Mouse (Mus musculus): ENCODE results near the gene Mcoln3.

Gene Mcoln3

DNA sequence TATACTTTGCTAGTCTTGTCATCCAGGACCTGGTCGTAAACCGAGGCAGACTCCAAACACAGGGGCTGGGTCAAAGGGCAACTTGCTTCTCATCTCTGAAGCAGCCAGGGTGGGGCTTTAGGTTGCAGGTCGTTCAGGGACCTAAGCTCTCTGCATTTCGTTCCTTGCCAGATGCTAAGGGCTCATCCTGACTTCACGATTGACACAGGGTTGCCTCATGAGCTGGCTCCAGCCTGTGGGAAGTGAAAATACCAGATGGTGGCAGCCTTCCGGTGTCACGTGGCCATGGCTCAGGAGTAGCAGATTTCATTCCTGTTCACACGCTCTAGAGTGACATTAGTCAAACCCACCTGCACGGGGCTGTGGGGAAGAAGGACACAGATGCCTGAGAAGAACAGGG lies 17.6 kb downstream of the Mcoln3 start:
- no peak for DNase-seq (ENCODE audit: low read depth, low spot score)

DNA sequence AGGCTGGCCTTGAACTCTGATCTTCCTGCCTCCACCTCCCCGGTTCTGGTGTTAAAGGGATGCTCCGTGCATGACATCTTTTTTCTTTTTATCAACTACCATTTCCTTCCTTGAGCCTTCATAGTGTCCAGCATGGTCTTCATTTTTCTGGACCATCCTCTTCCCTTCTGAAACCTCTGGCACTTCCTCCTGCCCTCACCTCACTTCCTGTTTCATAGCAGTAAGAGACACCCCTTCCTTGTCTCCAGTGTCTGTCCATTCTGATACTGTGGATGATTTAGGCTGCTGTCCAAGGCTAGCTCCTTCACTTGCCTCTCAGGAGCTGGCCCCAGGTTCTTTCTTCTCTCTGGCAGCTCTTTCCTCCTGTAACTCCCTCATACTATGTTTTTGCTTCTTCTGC lies 18.2 kb downstream of the Mcoln3 start:
- DNase-seq (ENCODE audit: low read depth, low spot score), result no peak

DNA sequence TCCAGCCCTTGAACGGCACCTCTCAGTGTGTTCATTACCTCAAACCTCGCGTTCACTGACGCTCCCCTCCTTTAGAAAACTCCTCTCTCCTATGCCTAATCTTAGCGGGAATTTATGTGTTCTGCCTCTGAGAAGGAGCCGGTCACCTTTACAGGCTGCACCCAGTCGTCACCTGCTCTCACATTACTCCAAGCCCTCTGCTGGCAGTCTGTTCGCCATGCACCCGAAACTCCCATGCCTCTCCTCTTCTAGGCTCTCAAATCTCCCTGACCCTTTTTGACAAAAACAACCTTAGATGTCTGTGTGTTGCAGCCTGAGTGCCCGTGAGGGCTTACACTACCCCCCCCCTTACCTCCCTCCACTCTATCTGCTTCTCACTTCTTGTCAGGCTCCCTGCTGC lies 19.2 kb downstream of the Mcoln3 start:
- no peak for DNase-seq (ENCODE audit: low read depth, low spot score)

DNA sequence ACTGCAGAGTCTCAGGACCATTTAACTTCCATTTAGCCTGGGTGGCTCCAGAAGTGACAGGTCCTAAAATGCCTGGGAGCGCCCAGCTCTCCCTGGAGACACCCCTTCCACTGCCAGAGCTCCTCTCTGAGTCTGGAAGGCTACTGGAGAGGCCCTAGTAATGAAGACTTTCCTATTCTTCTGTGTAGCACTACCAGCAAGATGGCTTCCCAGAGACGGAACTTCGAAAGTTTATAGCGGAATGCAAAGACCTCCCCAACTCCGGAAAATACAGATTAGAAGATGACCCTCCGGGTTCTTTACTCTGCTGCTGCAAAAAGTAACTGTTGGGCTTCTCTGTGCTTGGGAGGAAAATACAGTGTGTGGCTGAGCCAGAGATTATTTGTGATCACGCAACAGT lies 23.0 kb downstream of the Mcoln3 start:
- no peak for DNase-seq (ENCODE audit: low read depth, low spot score)

DNA sequence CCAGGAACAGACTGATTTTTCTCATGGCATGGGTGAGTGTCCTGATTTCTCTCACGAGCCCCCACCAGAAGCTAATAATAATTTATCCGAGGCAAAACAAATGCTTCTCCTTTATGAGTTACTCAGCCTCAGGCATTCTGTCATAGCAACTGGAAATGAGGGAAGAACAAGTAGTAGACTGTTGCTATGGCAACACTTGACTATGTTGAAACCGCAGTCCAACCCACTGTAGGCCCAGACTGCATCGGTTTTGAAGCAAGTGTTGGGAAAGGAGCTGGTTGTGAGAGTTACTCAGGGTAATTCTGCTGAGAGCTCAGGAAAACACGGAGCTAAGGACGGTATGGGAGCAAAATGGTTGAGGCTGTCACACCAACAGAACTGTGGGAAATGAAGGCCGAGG lies 25.3 kb downstream of the Mcoln3 start:
- DNase-seq (ENCODE audit: low read depth, low spot score), result no peak

DNA sequence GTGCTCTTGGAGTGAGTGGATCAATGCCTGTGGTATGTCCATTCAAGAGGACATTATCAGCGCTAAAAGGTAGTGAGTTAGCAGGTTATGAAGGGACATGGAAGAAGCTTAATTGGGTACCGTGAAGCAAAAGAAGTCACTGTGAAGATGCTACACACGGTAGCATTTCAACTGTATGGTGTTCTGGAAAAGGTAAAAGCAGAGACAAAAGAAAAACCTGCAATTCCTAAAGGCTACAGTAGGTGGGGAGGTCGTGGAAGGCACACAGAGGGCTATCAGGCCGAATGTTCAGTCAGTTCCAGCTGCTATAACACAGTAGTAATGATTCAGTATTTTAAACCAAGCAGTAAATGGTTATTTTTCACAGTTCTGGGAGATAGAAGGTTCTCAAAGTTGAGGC lies 28.3 kb downstream of the Mcoln3 start:
- no peak for DNase-seq (ENCODE audit: low read depth, low spot score)

DNA sequence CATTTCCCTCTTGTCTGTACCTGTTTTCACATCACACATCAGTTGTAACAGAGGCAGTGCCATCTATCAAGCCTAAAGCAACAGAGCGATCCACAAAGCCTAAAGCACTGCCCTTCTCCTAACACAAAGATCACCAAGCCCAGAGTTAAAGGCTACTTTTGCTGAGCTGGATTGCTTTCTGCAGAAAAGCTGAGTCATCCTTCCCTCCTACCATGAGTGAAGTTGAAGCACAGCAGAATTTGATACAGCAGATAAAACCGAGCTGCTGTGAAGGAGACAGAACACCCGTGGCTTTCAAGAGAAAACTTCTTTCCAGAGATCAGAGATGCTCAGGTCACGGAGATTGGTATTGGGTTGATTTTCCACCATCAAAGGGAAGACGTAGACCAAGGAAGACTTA lies 28.9 kb downstream of the Mcoln3 start:
- DNase-seq (ENCODE audit: low read depth, low spot score), result no peak

DNA sequence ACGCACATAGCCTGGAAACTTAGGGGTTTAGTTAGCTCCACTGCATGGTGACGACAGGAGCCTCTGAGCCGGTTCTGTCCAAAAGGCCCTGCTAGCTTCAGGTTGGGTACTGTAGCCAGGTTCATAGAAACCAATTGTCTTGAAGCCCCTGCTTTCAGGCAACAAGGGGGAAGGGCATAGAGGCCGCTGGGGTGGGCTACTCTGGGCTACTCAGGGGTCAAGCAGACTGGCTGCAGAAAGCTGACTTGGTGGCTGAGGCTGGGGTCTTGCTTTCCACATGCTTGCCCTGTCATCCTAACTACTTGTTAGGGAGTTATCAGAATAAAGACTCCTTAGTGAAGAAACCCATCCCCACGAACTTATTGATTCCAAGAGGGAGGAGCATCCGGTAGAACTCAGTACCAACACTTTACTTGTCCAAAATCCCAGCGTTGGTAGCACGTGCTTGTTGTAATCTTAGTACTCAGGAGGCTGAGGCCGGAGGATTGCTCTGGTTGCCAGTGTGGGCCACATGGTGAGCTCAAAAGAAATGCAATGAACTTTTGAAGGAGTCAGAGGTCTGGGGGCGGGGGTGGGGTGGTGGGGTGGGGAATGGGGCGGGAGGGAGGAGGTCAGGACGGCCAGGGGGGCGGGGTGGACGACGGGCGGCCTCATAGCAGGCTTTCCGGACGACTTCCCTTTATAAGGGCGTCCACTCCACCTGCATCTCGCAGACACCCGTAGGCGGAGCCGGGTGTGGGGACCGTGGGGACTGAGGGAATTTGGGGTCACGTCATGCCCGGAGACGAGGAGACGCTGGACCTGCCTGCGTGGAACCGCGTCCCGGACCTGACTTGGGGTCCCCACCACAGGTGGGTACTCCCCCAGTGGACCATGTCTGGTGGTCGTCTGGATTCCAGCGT lies 32.2 kb downstream of the Mcoln3 start, which contains the start of gene Mcoln2:
Gene Mcoln2, plus strand, starts transcription at position 678 of the 902 bp plus-strand sequence.
- DNase-seq (ENCODE audit: low read depth, low spot score), result no peak

DNA sequence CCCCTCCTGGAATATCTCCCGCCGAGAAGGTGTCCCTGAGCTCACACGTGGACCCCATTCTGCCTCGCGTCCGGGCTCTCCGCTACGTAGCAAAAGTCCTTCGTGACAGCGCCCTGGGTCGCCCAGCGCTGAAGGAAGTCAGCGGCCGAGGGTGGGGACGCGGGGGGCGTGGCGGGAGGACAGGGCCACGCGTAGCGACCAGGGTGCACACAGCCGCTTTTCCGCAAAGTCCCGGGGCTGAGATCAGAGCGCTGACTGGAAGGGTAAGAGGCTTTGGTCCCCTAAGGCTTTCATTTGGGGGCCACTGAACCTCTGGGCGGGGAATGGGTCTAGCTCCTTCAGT lies 32.8 kb downstream of the Mcoln3 start:
- peak; percentile 34 for DNase-seq (ENCODE audit: low read depth, low spot score)

DNA sequence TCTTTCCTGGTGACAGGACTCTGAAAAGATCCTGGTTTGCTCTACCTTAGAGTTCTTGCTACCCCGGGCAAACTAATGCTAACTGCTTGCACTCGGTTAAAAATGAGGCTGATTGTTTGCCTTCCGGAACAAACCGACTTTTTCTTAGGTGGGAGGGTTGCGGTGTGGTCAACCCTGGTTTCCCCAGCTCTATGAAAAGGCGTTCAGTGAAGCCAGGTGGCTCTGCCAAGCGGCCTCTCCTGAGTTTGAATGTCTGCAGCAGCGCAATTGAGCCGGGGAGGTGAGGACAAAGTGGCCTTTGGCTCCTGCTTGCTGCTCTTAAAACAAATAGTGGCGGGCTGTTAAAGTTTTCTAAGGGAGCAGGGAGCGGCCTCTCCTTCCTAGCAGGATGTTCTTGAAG lies 33.3 kb downstream of the Mcoln3 start:
- no peak for DNase-seq (ENCODE audit: low read depth, low spot score)

DNA sequence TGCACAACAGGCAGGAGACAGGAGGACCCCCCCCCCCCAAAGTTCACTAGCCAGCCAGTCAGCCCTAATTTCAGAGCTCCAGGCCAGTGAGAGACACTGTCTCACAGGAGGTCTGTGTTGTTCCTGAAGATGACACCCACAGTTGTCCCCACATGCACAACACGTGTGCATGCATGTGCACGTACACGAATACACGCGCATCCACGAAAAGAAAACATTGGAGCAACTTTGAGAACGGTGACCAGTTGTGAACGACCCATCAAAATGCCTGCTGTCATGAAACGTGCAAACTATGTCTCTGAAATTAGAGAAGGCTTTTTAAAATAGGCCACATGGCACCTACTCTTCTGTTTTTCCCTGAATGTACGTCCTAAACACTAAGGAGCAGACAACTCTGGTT lies 34.1 kb downstream of the Mcoln3 start:
- DNase-seq (ENCODE audit: low read depth, low spot score), result no peak

DNA sequence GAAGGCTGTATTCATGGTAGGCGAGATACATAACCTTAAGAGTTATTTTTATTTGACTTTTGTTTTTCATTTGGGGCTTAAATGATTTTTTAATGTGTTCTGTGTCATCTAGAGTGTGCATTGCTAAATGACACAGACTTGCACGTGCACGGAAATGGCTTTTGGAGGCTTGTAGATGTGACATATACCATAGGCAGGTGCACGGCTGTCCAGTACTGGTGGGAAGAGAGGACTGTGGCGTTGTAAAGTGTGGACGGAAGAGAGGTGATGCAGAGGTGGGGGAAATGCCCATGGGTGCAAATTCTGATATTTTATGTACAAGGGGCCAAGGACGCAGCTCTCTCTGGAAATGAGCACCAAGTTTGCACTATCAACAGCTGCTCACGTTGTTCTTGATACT lies 34.5 kb downstream of the Mcoln3 start:
- no peak for DNase-seq (ENCODE audit: low read depth, low spot score)

DNA sequence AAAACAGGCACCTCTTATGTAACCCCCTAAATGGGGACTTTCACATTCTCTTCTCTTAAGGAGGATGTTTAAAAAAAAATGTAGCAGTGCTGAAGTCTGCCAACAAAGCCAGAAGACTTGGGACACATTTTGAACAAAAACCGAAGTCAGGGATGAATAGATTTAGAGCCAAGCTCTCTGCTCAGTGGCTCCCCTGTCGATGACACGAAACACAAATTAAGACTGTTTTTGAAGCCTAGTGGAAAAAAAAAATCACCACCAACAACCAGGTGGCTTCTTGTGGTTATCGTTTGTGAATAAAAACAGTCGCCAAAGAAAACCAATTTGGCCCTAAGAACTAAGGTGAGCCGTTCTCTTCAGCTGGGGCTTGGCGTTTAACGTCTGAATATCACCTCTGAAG lies 35.1 kb downstream of the Mcoln3 start:
- DNase-seq (ENCODE audit: low read depth, low spot score), result no peak

DNA sequence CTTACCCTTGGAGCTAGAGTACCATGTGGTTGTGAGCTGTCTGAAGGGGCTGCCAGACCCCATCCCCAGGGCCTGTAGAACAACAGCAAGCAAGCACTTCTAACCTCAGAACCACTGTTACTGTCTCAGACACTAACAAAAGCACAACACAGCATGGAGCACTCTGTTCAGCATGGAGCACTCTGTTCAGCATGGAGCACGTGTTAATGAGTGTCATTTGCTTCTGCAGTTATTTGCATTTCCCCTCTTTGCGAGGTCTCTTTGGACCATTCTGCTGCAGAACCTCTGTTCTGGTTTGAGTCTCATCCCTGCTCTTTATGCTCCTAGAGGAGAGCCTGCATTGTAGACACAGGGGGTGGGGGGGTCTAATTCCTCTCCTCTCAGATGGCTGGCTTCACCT lies 35.7 kb downstream of the Mcoln3 start:
- DNase-seq (ENCODE audit: low read depth, low spot score), result no peak

DNA sequence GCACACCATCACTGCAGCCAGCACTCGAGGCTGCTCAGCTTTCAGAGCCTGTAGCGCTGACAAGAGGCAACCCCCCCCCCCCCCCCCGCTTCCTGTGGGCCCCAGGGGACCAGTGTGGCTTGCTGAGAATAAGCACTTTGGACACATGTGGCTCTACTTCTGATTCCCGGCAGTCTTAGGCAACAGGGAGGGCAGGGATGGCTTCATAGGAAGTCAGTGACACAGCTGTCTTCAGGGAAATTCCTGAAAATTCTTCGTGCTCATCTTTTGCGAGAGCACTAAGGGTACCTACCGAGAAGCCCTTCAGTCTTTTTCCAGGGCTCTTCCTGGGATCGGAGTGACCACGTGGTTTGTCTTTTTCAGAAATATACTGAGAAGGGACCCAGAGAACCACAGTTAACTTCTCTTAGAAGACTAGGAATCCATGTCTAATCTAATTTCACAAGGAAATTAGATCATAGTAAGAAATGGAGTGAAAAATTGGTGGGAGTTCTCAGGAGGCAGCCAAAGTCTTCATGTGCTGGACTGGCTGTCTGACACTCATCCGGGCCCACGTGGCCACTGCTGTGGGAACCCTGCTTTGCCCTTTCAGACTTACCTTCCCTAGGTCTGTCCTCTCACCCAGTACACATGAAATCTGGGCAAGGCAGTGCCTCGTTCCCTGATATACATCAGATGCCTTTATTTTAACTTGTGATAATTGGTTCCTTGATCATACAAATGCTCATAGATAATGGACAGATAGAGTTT lies 36.8 kb downstream of the Mcoln3 start:
- DNase-seq (ENCODE audit: low read depth, low spot score), result peak; percentile 55

DNA sequence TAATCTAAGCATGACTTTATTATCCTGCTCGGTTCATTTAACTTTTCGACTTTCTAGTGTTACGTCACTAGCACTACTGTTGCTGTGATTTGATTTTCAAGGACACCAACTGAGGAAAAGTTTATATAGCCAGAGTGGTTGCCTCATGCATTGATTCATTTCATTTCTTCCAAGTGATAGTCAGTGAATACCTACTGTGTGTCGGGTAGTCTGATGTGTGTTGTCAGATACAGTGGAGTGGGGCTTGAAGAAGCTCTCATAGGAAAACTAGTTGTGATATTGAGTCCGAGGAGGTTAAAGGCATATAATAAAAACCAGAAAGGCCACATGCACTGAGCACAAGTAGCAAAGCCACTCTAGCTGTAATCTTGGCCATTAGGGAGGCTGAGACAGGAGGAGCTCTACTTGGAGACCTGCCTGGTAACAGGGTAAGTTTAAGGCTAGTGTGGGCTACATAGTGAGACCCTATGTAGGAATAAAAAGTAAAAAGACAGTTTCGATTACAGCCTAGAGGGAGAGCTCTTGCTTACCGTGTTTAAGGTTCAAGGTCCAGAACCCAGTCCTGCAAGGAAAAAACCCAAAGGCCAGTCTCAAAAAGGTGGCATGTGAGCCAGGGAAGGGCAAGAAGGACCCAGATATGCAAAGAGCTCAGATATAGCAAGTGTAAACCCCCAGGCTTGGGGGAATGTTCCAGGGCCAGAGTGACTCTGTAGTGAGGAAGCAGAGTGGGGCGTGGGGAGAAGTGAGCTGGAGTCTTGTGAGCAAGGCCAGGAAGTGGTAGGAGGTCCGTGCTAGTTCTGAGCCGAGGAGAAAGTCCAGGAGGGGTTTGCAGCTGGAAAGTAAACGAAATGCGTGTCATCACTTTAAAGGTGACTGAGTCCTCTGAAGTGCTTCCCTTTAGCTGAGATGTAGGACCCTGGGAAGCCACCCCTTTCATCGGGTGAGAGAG lies 38.7 kb downstream of the Mcoln3 start:
- DNase-seq (ENCODE audit: low read depth, low spot score), result no peak

DNA sequence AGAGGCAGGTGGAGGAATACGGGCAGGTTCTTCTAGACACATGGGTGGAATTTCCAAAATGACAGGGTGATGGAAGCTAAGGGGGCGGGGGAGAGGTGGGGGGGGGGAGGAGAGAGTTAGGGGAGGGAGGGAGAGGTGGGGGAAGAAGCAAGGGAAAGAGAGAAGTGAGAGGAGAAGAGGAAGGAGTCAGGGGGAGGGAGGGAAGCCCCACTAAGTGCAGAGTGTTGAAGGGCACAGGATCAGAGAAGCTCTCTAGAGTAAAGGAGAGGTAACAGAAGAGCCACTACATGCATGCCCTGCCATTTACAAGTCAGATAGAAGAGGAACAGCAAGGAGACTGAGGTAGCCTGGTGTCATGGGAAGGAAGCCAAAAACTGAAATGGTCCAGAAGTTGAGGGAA lies 39.6 kb downstream of the Mcoln3 start:
- DNase-seq (ENCODE audit: low read depth, low spot score), result no peak

DNA sequence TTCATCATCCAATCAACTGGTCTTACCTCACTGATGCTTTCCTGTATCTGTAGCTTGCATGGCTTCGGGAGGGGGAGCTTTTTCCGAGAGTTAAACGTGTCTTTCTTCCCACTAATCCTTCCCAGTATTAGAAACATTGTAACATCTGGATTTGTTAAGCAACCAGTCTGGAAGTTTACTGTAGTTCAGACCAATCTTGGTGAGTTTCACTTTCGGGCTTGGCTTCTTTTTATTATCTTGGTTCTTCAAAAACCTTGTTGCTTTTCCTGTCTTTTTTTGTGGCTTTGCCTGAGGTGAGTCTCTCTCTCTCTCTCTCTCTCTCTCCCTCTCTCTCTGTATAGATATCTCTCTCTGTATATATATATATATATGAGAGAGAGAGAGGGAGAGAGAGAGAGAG lies 40.8 kb downstream of the Mcoln3 start:
- no peak for DNase-seq (ENCODE audit: low read depth, low spot score)

DNA sequence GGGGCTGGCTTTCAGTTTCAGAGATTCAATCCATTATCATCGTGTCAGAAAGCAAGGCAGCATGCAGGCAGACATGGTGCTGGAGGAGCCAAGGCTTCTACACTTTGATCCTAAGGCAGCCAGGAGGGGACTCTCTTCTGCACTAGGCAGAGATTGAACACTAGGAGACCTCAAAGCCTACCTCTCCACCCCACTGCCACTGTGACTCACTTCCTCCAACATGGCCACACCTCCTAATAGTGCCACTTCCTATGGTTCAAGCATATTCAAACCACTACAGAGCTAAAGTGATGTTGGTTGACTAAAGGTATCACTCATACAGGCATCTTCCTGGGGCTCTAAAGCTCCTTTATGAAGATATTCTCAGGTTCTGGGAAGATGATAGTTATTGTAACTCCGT lies 42.1 kb downstream of the Mcoln3 start:
- DNase-seq (ENCODE audit: low read depth, low spot score), result no peak

DNA sequence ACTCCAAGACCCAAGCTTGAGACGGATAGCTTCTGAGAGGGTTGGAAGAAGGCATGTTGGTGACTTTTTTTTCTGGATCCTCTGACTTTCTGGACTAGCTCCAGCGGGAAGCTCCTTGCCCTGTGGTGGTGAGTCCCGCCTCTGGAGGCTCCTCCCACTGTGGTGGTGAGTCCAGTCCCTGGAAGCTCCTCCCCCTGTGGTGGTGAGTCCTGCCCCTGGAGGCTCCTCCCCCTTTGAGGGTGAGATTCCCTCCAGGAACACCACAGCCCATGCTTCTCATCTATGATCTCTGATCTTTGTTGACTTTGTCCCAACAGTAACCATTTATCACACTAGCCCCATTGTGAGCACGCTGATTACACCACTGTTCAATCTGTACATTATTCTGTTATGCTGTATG lies 44.9 kb downstream of the Mcoln3 start:
- no peak for DNase-seq (ENCODE audit: low read depth, low spot score)

DNA sequence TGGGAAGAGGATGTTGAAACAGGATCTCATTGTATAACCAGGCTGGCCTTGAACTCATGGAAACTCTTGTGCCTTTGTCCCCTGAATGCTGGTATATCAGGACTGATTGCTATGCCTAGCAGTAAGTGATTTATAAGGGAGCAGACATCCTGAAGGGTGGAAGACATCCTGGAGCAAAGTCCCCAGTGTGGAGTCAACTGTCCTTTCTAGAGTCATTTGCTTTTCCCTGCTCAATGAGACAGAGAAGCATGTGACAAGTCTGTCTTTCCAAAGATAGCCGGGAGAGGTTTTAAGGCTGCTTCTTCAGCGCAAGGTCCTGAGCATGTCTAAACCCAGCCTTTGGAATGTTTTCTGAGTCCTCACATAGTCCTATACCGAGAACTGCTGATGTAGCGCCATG lies 52.1 kb downstream of the Mcoln3 start:
- DNase-seq (ENCODE audit: low read depth, low spot score), result no peak

DNA sequence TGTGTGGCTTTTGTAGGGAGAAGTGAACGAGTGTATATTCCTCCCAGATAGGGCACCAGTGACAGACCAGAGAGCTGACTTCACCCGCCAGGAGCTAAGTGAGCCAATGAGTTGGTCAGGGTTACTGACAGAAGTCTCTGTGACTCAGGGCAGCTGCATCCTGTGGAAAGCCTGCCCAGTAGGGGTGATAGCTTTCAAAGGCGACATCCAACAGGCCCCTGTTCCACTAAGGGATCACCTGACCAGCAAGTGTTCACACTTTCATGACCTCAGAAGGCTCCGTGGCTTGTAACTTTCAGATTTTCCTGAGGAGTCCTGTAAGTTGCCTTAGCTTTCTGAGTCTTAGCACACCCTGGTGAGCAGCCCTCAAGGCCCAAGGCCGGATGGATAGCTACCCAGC lies 55.8 kb downstream of the Mcoln3 start:
- no peak for DNase-seq (ENCODE audit: low read depth, low spot score)

Measured in mesoderm, embryonic 11.5 days (tissue).